Mouse (Mus musculus) neural tube, embryonic 13.5 days (tissue): ENCODE measurements at regions not wholly inside any gene's neighbourhood (a gene's known extent, or its start where the extent isn't known, plus 50 kb on each side); places are given as distances from the start of the nearest gene placed in this dataset.
A peak's percentile ranks its signal among the peaks of the same experiment; 100 is the strongest.
"Not testable (repeated sequence)": the region's sequence is repeated elsewhere in the genome, so short reads cannot be mapped to it uniquely, and the experiment has no call there.

Experiments used
- ATAC-seq: fragments of 200-750 bp; cut with Nextera tagmentation; 2 replicates; pipeline ENCODE4 v1.8.0; 2017; ENCODE audit warnings: low read depth, mild to moderate bottlenecking, moderate TSS enrichment, moderate library complexity
- H3K27ac ChIP-seq: fragments of 300-500 bp; sonication (generic); replicated peaks from 2 replicates; pipeline ENCODE4 v1.5.1; 2015; ENCODE audit warnings: moderate library complexity, mild to moderate bottlenecking, inconsistent platforms
- H3K27me3 ChIP-seq: fragments of 300-500 bp; sonication (generic); 2 replicates; pipeline ENCODE4 v1.6.1; 2015; ENCODE audit warnings: mild to moderate bottlenecking, inconsistent platforms
- H3K36me3 ChIP-seq: fragments of 300-500 bp; sonication (generic); 2 replicates; pipeline ENCODE4 v1.6.1; 2015; ENCODE audit warnings: mild to moderate bottlenecking, inconsistent platforms
- H3K4me1 ChIP-seq: fragments of 300-500 bp; sonication (generic); replicated peaks from 2 replicates; pipeline ENCODE4 v1.6.1; 2015; ENCODE audit warnings: inconsistent platforms
- H3K4me2 ChIP-seq: fragments of 300-500 bp; sonication (generic); 2 replicates; pipeline ENCODE4 v1.6.1; 2015; ENCODE audit warnings: inconsistent platforms, mild to moderate bottlenecking, moderate library complexity
- H3K4me3 ChIP-seq: fragments of 300-500 bp; sonication (generic); 2 replicates; pipeline ENCODE4 v1.5.1; 2015; ENCODE audit warnings: mild to moderate bottlenecking, inconsistent platforms
- H3K9ac ChIP-seq: fragments of 300-500 bp; sonication (generic); 2 replicates; pipeline ENCODE4 v1.6.1; 2015; ENCODE audit warnings: moderate library complexity, mild to moderate bottlenecking, inconsistent platforms
- H3K9me3 ChIP-seq: fragments of 300-500 bp; sonication (generic); 2 replicates; pipeline ENCODE4 v1.6.1; 2016; ENCODE audit warnings: inconsistent platforms
- WGBS: fragments of 180-500 bp; shearing (Covaris S2); methylation state at CpG from one replicate; pipeline ENCODE4 v1.1.7; 2015; 5-methylcytosine and 5-hydroxymethylcytosine counted together

GRCm38 (mm10) chr4:101366905-101367679, 52.0 kb upstream of the Ak4 start:
- H3K27me3 ChIP-seq: no peaks in the 10 kb centered on the region
- no peak overlapping the region for H3K4me2 ChIP-seq
- no peaks in the 10 kb centered on the region for H3K36me3 ChIP-seq
- H3K4me1 ChIP-seq: no peaks in the 10 kb centered on the region
- no peak overlapping the region for H3K9ac ChIP-seq
- H3K4me3 ChIP-seq: no peak overlapping the region
- H3K27ac ChIP-seq: no peak overlapping the region
- ATAC-seq: no peak
- 67% methylated on average over 13 of the region's 13 CpGs for WGBS
- H3K9me3 ChIP-seq: no peaks in the 10 kb centered on the region

- H3K9ac ChIP-seq: no peak overlapping the region
- H3K9me3 ChIP-seq: no peaks in the 10 kb centered on the region
- H3K4me3 ChIP-seq: no peak overlapping the region
- H3K4me1 ChIP-seq: no peaks in the 10 kb centered on the region
- H3K27me3 ChIP-seq: no peaks in the 10 kb centered on the region
- whole genome bisulfite sequencing: 88% methylated on average over 3 of the region's 3 CpGs
- H3K4me2 ChIP-seq: no peak overlapping the region
- no peaks in the 10 kb centered on the region for H3K36me3 ChIP-seq
- H3K27ac ChIP-seq: no peak overlapping the region
- no peak for ATAC-seq
Observed at GRCm38 (mm10) chr4:101365299-101365698, 53.8 kb upstream of the Ak4 start.

DNA sequence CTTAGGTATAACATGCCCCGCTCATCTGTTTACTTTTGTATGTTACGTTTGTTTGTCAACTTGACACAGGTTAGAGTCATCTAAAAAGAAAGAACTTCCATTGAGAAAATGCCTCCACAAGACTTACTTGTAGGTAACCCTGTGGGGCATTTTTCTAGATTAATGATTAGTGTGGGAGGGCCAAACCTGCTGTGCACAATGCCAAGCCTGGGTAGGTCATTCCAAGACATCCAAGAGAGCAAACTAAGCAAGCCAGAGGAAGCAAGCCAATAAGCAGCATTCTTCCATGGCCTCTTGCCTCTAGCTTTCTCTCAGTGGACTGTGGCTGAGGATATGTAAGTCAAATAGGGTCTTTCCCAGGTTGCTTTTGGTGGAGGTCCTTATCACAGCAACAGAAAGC, 54.4 kb upstream of the Ak4 start:
- H3K9me3 ChIP-seq: no peaks in the 10 kb centered on the region
- no peak overlapping the region for H3K27ac ChIP-seq
- no peaks in the 10 kb centered on the region for H3K36me3 ChIP-seq
- H3K9ac ChIP-seq: no peak overlapping the region
- WGBS: 92% methylated on average over 2 of the region's 2 CpGs
- no peaks in the 10 kb centered on the region for H3K27me3 ChIP-seq
- no peak overlapping the region for H3K4me2 ChIP-seq
- H3K4me1 ChIP-seq: no peaks in the 10 kb centered on the region
- H3K4me3 ChIP-seq: no peak overlapping the region
- no peak for ATAC-seq

DNA sequence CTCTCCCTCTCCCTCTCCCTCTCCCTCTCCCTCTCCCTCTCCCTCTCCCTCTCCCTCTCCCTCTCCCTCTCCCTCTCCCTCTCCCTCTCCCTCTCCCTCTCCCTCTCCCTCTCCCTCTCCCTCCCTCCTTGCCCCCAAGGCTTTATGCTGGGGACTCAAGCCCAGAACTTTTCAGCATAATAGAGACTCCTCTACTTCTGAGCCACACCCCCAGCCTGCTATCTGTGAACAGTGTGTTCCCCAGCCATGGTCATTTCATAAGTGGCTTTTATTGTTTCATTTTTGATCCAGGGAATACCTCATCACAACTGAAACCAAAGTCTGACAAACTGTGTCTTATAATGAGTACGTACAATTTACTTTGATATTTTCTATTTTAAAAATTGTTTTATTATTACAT, 55.8 kb upstream of the Ak4 start:
- H3K36me3 ChIP-seq, H3K9me3 ChIP-seq, H3K27me3 ChIP-seq, ATAC-seq, H3K4me2 ChIP-seq, H3K9ac ChIP-seq, H3K27ac ChIP-seq, H3K4me1 ChIP-seq, H3K4me3 ChIP-seq: not testable (repeated sequence)
- WGBS: 93% methylated on average over 1 of the region's 1 CpGs

DNA sequence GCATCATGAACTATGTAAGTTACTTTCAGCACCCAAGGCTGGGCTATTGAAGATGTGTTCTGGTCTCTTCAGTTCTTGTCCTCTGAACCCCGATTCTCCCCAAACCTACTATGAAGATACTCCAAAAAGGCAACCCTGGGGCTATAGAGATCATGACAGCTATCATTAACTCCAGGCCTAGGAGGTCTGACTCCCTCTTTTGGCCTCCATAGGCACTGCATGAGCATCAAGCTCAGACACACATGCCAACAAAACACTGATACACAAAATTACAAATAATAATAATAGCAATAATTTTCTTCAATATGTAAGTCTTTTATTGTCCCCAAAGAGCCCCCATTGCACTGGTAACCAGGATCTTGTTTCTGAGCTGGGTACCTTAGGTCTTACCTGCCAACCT, 57.3 kb upstream of the Ak4 start:
- no peak overlapping the region for H3K9ac ChIP-seq
- H3K4me1 ChIP-seq: peaks cover 7% of the 10 kb centered on the region
- no peaks in the 10 kb centered on the region for H3K27me3 ChIP-seq
- H3K9me3 ChIP-seq: no peaks in the 10 kb centered on the region
- WGBS: 92% methylated on average over 1 of the region's 1 CpGs
- H3K4me3 ChIP-seq: no peak overlapping the region
- no peak overlapping the region for H3K27ac ChIP-seq
- H3K4me2 ChIP-seq: no peak overlapping the region
- no peak for ATAC-seq
- no peaks in the 10 kb centered on the region for H3K36me3 ChIP-seq

- no peak overlapping the region for H3K4me3 ChIP-seq
- H3K9me3 ChIP-seq: no peaks in the 10 kb centered on the region
- no peak overlapping the region for H3K27ac ChIP-seq
- H3K9ac ChIP-seq: no peak overlapping the region
- H3K36me3 ChIP-seq: no peaks in the 10 kb centered on the region
- H3K27me3 ChIP-seq: no peaks in the 10 kb centered on the region
- no peak overlapping the region for H3K4me2 ChIP-seq
- ATAC-seq: no peak
- 78% methylated on average over 7 of the region's 7 CpGs for WGBS
- peaks cover 9% of the 10 kb centered on the region for H3K4me1 ChIP-seq
Observed at GRCm38 (mm10) chr4:101360296-101360695, 58.8 kb upstream of the Ak4 start.

DNA sequence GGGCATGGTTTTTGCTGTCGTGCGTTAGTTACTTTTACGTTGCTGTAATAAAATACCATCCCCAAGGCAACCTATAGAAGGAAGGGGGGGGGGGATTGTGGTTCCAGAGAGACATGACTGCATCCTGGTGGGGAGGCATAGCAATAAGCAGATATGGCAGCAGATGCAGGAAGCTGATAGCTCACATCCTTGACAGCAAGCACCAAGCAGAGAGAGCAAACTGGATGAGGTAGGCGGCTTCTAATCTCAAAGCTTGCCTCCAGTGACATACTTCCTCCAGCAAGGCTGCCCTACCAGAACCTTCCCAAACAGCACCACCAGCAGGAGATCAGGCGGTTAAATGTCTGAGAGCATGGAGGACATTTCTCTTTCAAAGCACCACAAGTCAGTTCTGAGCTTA, 60.0 kb upstream of the Ak4 start:
- H3K27ac ChIP-seq: no peak overlapping the region
- H3K4me3 ChIP-seq: no peak overlapping the region
- H3K9ac ChIP-seq: no peak overlapping the region
- ATAC-seq: no peak
- H3K4me1 ChIP-seq: peaks cover 21% of the 10 kb centered on the region
- no peaks in the 10 kb centered on the region for H3K27me3 ChIP-seq
- H3K4me2 ChIP-seq: no peak overlapping the region
- 80% methylated on average over 5 of the region's 5 CpGs for WGBS
- H3K36me3 ChIP-seq: no peaks in the 10 kb centered on the region
- H3K9me3 ChIP-seq: no peaks in the 10 kb centered on the region

DNA sequence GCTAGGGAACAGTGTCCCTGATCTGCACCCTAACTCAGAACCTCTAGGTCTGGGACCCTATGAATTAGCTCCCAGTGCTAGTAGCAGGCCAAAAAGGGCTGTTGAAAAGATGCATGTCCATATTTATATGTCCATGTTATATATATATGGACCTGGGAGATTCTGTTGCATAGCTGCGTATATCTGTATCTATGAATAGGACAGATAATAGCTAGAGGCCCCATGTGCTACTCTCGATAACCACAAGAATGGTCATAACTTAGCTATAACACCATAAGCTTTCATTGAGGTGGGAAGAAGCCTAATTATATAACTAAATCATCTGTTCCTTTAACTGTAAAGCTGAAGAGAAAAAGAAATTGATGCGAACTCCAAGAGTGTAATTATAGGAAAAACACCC, 60.6 kb upstream of the Ak4 start:
- Histone ChIP-seq H3K27me3 (no peaks in the 10 kb centered on the region), H3K4me3 (no peak overlapping the region), H3K27ac (no peak overlapping the region), H3K36me3 (no peaks in the 10 kb centered on the region), H3K4me2 (no peak overlapping the region), H3K9me3 (no peaks in the 10 kb centered on the region), H3K4me1 (peaks cover 27% of the 10 kb centered on the region), H3K9ac (no peak overlapping the region)
- 88% methylated on average over 3 of the region's 3 CpGs for WGBS
- no peak for ATAC-seq

- no peak for ATAC-seq
- peak overlapping the region; percentile 83 for H3K4me3 ChIP-seq
- no peaks in the 10 kb centered on the region for H3K36me3 ChIP-seq
- peak overlapping the region; percentile 98 for H3K27ac ChIP-seq
- 61% methylated on average over 8 of the region's 8 CpGs for WGBS
- no peaks in the 10 kb centered on the region for H3K9me3 ChIP-seq
- H3K9ac ChIP-seq: no peak overlapping the region; the same call in 1 of the 2 replicates
- peaks cover 32% of the 10 kb centered on the region for H3K4me1 ChIP-seq
- peak overlapping the region; percentile 86 for H3K4me2 ChIP-seq
- no peaks in the 10 kb centered on the region for H3K27me3 ChIP-seq
Observed at GRCm38 (mm10) chr4:101357923-101358322, 61.2 kb upstream of the Ak4 start.

GRCm38 (mm10) chr4:101356954-101357891, 61.9 kb upstream of the Ak4 start:
- no peaks in the 10 kb centered on the region for H3K9me3 ChIP-seq
- 12% methylated on average over 31 of the region's 31 CpGs for WGBS
- H3K4me2 ChIP-seq: peak overlapping the region; percentile 86
- H3K36me3 ChIP-seq: no peaks in the 10 kb centered on the region
- peak; percentile 24 for ATAC-seq
- H3K9ac ChIP-seq: peak overlapping the region; percentile 96
- H3K27me3 ChIP-seq: no peaks in the 10 kb centered on the region
- peak overlapping the region; percentile 98 for H3K27ac ChIP-seq
- peaks cover 39% of the 10 kb centered on the region for H3K4me1 ChIP-seq
- H3K4me3 ChIP-seq: peak overlapping the region; percentile 83

DNA sequence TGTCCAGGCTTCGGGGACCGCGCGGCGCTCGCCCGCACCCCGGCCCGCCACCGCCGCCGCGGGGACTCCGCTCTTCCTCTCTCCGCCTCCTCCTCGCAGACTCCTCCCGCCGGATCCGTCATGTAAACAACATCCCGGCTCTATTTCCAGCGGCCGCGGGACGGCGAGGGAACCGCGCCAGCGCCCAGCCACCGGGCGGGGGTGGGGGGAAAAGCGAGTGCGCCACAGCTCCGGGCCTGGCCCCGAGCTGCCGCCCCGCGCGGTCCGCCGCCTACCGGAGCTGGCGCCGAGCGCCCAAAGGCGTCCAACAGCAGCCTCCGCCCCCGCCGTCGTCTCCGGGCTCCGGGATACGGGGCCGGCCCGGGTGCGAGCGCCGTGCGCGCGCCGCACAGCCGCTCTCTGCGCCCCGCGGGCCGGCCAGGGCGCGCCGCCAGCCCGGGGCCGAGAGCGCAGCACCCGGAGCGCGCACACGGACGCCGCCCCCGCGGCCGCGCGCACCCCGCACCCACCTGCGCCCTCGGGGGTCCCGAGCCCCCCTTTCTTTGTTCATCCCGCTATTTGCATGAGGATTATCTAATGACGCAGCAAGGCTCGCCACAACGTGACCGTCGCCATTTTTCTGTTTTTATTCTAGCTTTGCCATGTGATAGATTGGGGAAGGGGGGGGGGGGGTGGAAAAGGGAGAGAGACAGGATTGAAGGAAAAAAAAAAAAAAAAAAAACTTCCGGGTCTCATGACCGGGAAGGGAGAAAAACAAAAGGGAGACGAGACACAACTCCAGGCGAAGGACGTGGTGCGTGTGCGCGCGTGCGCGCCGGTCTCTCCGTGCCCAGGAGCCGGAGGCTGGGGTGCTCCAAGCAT, 62.8 kb upstream of the Ak4 start:
- peak; percentile 92 for ATAC-seq
- Histone ChIP-seq H3K27me3 (no peaks in the 10 kb centered on the region), H3K4me3 (peak overlapping the region; percentile 83), H3K4me1 (peaks cover 41% of the 10 kb centered on the region), H3K4me2 (peak overlapping the region; percentile 86), H3K27ac (peak overlapping the region; percentile 98), H3K9me3 (no peaks in the 10 kb centered on the region), H3K9ac (peak overlapping the region; percentile 96), H3K36me3 (no peaks in the 10 kb centered on the region)
- under 1% methylated on average over 91 of the region's 107 CpGs for WGBS
